Mouse (Mus musculus): ENCODE data around the gene Stpg2.
A peak's percentile ranks its signal among the peaks of the same experiment; 100 is the strongest.
"Not testable (repeated sequence)": the region's sequence is repeated elsewhere in the genome, so short reads cannot be mapped to it uniquely, and the experiment has no call there.

The Stpg2 gene

DNA sequence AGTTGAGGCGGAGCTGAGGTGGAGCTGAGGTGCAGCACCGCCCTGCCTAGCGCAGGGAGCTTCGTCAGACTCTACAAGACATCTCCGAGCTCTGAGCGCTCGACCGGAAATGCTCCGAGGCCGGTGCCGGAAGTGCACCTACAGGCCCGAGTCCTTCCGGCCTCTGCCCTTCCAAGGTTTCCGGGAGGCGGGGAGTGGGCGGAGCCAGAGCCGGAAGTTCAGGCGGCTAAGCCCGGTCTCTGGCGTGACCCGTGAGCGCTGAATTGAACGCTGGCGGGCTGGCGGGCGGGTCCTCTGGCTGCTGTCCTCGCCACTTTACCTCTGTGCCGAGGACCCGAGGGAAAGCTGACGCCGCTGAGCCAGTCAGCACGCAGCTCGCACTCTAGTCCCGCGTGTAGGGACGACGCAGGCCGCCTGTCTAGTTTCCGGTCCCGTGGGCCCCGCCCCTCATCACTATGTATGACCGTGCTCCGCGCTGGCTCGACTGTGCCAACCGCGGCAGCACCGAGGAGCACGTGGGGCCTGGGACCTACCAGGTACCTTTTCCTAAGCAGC is at the start of gene Stpg2:
Stpg2 (plus strand) TSS at position 251 of the 555 bp plus-strand sequence.
- DNase-seq (ENCODE audit: low spot score in 2 of 2) = peak; percentile 93 to 95

DNA sequence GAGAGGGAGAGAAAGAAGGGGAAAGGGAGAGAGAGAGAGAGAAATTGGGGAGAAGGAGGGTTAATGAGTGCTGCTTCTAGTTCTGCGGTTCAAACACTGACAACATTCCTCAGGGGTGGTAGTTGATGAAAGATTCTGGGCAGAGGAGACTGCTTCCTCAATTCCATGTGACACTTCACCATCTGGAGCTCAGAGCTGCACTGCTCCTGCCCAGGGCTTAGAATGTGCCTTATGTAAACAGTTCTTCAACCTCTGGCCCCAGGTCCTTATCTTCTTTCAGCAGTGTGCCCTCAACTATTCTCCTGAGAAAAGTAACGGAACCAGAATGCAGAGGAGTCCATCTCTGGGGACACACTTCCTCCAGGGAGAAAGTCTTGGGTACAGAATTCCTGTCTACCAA is 43.3 kb upstream of the Stpg2 start:
- DNase-seq (ENCODE audit: low spot score in 2 of 2) = no peak

DNA sequence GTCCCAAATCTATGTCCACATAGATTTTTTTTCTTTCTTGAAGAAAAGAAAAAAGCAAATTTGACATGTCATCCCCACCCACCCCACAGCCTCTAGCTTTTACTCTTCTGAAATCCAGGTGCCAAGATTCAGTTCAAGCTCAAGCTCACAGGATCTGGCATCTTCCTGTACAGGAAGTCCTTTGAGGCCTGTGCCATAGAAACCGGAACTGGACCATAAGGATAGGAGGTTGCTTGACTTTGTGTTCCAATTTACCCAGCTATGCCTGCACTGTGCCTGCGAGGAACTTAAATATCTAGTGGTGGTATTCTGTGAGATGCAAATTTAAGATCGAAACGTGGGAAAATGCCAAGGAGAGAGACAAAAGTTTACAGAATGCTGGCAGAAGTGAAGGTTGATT is 42.8 kb upstream of the Stpg2 start:
- no peak for DNase-seq (ENCODE audit: low spot score in 2 of 2)

DNA sequence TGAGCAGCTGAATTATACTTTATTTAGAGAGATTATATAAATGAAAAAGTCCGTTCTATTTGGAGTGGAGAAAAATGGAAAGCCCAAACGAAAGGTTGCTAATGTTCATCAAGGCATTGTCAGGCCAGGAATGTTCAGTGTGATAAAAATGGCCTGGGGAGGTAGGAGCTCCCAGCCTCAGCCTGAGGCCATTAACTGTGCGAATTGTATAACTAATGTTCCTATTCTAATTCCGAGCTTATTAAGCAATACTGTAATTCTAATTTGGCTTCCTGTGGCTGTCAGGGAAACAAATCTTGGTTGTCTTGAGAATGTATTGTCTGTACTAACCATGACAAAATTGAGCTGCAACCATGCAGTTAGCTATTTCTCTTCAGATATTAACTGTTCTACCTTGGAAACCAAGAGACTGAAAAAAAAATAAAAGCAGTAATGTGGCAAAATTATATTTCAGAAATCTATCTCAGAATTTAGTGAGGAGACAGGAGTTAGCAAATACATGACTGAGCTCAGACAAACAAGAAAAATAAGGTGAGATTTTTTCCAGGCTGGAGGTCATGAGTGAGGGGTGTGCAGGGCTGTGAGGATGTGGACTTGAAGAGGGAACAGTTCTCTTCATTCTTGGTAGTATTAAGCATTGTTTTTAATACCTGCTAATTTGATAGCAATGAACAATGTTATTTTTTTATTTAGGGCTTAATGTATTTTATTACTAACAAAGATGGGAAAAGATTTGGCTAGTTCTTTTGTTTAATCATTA is 36.8 kb upstream of the Stpg2 start:
- DNase-seq (ENCODE audit: low spot score in 2 of 2) = no peak

DNA sequence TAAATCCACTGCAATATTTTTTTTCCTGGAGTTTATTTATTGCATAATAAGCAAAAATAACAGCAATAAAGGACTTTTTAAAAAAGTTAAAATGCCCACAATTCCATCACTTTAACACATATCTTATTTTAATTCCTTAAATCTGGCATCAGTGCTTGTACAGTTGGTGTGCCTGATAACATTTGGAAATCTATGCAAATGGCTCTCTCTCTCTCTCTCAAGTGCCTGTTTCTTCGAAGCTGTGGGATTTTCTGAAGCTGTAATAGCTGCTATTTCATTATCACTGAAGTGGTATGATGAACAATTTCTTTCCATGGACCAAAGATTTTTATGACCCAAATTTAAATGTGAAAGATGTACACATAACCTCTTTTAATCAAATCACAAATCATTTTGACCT is 35.8 kb upstream of the Stpg2 start:
- no peak for DNase-seq (ENCODE audit: low spot score in 2 of 2)

DNA sequence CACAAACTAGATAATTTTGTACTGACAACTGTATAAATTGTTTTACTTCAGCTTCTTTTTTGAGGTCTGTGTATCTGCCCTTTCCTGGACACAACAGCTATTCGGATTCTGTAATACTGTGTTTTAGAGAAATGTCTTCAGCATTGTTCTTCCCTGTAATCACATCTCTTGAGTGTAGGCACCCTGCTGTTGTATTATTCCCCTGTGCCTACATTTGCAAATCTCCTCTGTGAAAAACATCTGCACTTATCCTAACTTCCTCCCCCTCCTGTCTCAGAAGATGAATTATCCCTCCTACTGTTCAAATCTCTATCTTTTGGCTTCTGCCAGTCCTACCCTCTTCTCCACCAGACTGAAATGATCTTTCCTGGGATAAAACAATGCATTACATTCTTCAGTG is 28.6 kb upstream of the Stpg2 start:
- no peak for DNase-seq (ENCODE audit: low spot score in 2 of 2)

DNA sequence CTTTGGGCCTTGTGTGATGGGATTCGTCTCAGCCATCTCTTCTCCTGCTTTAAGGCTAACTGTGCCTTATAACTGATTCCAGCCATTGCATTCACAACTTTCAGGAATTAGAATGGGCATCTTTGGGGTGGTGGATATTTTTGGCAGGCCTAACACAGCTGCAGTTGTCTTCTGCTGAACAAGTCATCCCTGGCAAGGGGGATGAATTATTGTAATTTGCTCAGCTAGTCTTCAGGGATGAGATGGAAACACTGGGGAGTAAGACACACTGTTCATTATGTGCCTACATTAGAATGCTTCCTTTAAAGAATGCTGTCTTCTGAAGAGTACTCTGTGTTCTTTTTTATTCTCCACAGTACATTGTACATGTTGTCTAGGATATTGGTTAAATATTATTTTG is 14.0 kb upstream of the Stpg2 start:
- no peak for DNase-seq (ENCODE audit: low spot score in 2 of 2)

DNA sequence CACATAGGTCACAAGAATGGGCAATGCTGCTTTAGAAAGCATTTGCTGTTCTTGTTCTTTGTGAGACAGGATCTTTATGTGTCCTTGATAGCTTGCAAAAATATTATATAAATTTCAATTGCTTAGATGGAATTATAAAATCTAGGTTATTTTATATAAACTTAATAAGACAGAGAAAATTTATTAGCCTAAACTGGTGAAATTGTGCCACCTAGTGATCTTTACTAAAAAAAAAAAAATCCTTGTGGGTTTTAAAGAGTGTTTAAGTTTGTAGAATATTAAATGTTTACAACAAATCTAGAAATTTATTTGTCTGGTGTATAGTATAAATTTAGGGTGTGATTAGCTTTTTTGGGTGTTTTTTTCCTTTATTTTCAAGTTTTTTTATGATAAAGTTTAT is 11.6 kb upstream of the Stpg2 start:
- DNase-seq (ENCODE audit: low spot score in 2 of 2) = no peak

DNA sequence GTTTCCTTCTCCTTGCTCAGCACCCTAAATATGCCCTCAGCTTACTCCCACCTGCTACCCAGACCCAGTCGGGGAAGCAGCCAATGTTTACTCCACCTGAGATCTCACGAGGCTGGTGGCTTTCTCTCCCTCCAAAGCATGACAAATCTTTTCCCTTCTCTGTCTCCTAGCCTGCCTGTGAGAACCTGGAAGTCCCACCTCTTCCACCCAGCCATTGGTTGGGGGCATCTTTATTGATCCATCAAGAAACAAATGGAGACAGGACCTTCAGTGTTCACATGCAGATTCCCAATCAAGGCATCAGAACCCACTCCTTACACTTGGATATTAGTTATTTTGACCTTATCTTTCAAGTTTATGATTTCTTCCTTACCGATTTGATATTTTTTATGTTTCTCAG is 7.1 kb upstream of the Stpg2 start:
- DNase-seq (ENCODE audit: low spot score in 2 of 2) = no peak

DNA sequence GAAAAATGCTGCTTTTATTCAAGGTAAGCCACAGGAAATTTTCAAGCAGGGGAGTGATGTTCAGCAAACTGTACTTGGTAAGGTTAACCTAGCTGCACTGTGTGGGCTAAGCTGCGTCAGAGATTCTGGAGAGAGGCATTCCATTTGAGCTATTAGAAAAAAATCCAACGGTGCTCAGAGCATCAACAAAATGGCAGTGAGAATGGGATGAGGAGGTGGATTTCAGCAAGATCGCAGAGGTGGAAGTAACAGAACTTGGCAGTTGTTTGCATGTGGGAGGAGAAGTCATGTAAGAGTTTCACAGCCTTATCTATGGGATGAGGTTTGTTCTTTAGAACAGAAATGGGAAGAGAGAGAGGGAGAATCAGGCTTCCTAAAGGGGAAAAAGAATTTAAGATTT is 5.2 kb upstream of the Stpg2 start:
- DNase-seq (ENCODE audit: low spot score in 2 of 2) = no peak

DNA sequence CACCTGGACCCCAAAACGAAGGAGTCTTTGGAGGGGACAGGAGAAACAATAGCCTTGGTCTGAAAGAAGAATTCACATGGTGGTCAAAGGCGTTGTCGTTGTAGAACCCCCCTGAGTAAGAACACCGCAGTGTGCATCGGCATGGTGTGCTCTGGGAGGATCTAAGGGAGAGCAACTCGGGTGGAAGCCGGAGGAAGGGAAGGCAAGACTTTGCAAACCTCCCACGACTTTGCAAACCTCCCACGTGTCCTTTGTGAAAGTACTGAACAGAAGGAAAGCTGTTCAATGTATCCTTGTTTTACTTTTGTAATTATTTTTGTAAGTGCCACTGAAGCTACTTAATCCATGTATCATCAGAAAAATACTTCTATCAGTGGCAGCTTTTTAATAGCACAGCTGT is 11.5 kb downstream of the Stpg2 start:
- DNase-seq (ENCODE audit: low spot score in 2 of 2) = no peak

DNA sequence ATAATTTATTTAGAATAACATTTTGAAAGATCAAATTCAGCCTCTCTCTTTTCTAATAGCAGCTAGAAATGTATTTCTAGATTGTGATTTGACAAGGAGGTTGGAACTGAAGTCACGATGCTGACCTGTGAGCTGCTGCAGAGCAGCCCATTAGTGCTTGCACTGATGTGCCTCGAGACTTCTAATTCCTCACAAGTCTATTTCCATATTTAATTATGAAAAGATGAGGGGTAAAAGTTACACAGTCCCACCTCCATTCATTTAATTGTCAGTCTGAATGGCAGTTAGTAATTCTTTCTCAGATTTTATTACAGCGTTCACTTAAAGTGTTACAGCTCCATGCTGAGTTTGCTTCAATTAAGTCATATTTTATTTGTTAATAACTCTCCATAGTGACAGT is 19.6 kb downstream of the Stpg2 start:
- DNase-seq (ENCODE audit: low spot score in 2 of 2) = no peak

DNA sequence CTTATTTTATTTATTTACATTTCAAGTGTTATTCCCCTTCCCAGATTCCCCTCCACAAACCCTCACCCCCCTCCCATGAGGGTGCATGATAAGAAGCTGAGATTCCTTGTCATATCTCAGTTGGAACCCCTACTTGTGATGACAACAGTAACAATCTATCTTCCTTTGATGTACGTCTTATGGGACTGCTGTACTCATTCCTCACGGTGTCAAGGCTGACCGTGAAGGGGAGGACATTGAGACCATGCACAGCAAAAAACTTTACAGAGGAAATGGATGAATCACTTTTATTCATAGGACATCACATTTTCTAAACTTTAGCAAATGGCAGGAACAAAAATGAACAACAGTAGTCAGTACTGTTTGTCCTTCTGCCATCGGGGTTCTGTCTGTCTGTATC is 21.3 kb downstream of the Stpg2 start:
- no peak for DNase-seq (ENCODE audit: low spot score in 2 of 2)

DNA sequence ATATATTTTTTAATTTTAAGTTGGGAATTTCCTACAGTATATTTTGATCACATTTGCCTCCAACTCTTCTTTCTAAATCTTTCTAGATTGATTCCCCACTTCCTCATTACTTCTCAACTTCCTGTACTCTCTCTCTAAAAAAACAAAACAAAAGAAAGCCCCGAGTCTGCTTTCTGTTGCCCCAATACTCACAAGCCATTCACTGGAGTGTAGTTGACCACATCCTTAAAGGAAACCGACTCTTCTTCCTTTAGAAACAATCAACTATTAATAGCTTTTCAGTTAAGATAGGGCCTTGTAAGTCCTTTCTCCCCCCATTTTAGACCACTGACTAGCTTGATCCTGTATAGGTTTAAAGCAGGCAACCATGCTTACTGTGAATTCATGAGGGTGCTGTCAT is 39.7 kb downstream of the Stpg2 start:
- peak in 1 of 2 experiments; percentile 8 for DNase-seq (ENCODE audit: low spot score in 2 of 2)

DNA sequence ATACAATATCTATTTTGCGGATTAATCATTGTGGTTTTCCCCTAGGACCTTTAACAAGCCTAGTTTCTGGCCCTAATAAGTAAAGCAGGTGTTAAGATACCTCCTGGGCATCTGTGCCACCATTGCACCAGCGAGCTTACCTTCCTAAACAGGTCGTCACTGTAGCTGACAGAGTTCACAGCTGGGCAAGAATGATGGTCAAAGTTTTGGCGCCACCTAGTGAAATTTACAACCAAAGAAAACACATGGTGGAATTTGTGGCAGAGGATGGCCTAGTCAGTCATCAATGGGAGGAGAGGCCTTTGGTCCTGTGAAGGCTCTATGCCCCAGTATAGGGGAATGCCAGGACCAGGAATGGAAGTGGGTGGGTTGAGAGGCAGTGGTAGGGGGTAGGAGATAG is 41.0 kb downstream of the Stpg2 start:
- DNase-seq (ENCODE audit: low spot score in 2 of 2) = peak; percentile 25 to 52

DNA sequence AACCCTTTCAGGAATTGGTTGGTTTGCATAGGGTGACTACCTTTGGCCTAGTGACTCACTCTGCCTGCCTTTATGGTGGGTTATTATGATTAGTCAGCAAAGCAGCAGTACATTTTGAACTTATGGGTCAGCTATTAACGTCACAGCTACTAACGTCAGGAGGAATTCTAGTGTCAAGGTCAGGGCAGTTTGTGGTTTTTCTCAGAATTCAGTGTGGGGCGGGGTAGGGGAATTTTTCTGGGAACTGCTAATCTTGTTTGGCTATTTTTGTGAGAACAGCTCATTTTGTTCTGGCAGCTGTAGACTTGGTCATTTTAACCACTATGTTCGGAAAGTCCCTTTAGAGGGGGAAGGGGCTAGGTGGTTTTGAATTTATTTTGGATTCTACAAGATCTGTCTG is 56.9 kb downstream of the Stpg2 start:
- DNase-seq (ENCODE audit: low spot score in 2 of 2) = not testable (repeated sequence)

DNA sequence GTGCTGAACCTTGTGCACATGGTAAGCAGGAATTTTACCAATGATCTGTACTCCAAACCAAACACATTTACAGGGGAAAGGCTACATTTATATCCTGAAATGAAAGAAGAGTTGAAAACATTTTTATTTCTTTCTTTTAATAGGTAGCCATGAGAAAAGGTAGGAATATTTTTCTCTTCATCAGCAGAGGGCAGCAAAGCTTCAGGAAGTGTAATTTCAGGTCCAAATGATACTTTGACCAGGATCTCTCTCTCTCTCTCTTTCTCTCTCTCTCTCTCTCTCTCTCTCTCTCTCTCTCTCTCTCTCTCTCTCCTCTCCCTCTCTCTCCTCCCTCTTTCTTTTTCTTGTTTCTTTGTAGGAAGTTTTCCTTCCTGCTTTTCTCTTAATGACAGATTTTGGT is 92.4 kb downstream of the Stpg2 start:
- no peak for DNase-seq (ENCODE audit: low spot score in 2 of 2)

DNA sequence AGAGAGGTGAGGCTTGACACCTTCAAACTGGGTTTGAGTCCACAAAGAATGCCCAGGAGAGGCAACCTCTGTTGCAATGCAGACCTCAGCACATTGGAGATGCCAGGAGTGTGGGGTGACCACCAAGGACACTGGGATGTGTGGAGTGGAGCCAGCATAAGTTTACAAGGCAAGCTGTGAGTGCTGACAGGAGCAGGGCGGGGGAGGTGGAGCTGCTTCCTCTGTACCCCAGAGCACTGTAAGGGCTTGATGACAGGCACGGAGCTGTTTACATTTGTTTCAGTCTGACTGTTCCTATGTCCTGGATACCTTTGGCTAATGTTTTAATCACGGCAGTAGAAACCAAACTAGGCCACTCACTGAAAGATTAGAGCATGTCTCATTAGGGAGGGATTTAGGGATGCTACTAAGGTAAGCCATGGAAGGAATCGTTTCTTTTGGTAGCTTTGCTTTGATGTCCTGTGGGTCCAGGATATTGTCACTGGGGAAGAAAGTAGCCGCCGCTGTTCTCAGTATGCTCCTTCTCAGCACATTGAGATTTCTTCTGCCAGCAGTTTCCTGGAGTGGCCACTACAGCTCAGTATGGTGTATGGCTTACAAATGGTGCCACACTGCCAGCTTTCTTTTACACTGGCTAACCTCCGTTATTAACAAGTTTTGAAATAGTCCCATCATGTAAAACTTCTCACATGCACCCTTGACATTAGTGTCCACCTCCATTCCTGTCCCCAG is 102.8 kb downstream of the Stpg2 start:
- DNase-seq (ENCODE audit: low spot score in 2 of 2) = no peak

DNA sequence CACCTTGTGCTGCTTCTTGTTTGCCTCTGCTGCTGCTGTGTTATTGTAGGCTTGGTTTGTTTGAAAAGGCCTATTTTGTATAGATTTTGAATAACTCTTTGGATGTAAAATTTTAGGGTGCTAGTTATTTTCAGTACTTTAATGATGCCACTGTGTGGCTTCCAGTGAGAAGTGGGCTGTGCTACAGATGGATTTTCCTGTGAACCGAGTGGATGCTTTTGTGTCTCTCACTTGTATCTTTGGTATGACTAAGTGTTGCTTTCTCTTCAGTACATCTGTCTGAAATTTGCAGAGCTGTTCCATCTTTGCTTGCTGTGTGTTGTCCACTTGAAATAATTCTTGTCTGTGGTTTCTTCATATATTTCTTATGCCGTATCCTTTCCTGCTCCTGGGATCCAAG is 106.2 kb downstream of the Stpg2 start:
- DNase-seq (ENCODE audit: low spot score in 2 of 2) = no peak

DNA sequence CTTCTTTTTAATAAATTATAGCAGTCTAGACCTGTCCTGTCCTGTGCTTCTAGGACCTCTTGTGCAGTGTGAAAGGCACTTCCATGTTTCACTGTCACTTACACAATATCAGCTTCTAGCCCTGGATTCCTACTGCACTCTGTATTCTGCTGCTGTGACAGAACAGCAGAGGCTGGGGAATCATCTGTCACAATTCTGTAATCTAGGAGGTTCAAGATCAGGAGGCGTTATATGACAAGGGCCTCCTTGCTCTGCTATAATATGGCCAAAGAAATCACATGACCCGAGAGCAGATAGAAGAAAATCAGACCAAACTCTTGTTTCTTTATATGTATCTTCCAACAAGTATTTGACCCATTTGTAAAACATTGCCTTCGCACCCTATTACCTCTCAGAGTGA is 175.0 kb downstream of the Stpg2 start:
- no peak for DNase-seq (ENCODE audit: low spot score in 2 of 2)

DNA sequence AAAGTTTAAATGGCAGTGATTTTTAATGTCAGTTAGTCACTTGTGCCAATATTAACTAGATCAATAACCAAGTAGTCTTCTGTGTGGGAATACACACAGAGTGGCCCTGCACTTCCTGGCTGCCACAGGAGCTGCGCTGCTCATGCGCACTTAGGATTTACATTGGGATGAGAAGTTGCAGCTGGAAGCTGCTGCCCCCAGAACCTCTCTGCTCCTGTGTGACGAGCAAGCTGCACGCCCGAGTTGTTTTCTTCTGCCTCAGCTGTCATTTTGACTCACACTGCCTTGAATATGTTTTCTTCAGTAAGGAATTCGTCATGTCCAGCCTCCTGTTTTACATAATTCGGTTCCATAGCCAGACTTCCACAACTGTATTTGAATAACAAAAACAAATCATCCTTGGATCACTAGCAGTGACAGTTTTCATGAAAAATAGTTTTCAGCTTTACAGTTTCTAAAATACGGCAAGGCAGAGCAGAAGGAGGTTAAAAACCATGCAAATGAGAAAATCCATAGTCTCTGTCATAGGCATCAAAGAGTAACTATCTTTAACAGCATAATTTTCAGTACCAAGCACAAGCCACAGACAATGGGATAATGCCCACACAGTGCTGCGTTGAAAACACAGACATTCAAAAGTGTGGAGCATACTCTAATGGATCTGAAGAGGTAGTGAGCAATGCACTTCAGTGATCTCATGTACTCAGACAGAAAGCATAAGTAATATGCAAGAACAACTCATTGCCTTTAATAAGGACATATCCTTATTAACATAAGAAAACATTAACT is 191.8 kb downstream of the Stpg2 start:
- no peak for DNase-seq (ENCODE audit: low spot score in 2 of 2)

DNA sequence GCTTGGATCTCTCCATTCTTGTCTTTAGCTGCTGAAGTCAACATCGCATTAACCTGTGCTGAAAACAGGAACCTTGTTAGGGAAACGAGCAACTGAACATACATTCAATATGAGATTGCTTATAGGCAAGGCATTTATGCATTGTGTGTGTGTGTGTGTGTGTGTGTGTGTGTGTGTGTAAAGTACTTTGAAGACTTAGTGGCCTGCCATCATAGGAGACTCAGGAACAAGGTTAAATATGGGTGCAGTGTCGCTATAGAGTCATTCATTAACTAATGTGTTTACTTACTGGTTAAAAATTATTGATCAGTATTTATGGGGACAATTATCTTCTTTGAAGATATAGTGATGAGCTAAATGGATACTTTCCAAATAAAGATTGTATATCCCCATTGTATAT is 199.2 kb downstream of the Stpg2 start:
- DNase-seq (ENCODE audit: low spot score in 2 of 2) = no peak

All from natural killer cell, adult 2 months (primary cell).